Mouse (Mus musculus) B cell, adult 2 months (primary cell): Measurements from ENCODE around the gene Muc15.

Experiments used
- DNase-seq, 2 experiments: peaks; one replicate each; pipeline ENCODE4 v3.0.0; 2022

The Muc15 gene

DNA sequence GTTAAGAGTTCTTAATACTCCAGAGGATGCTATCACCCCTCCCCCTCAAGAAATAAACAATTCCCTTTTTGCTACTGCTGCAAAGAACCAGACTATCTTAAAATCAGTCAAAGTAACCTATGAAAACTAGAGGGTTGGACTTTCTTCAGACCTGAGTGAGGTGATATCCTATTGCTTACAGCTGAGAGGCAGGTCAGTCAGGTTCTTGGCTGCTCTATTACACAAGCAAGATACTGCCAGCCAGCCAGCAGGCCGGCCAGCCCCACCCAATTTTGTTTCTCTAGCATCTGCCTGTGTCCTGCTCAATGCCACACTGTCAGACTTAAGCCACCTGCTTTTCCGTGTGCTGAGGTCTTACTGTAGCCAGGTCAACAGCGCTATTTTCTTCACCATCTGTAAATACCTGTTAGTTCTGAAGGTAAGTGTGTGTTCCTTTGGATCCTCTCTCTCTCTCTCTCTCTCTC lies at the start of gene Muc15:
Gene Muc15 (plus strand): TSS at position 51 of the 464 bp plus-strand sequence.
- DNase-seq = no peak

DNA sequence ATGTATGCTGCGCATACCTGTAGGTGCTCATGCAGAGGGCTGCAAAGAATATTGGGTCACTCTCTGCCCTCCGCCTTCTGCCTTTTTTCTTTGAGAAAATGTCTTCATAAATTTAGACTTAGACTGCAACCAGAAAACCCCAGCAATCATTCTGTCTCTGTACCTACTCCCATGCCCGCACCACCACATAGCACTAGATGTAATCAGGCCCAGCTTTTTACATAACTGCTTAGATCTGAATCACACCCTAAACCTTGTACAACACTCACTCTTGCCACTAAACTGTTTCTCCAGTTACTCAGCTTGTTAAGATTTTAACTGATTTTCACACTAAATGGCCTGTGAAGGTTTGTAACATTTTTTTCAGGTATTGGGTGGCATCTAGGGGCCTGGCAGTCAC lies 11.7 kb upstream of the Muc15 start:
- DNase-seq = no peak

DNA sequence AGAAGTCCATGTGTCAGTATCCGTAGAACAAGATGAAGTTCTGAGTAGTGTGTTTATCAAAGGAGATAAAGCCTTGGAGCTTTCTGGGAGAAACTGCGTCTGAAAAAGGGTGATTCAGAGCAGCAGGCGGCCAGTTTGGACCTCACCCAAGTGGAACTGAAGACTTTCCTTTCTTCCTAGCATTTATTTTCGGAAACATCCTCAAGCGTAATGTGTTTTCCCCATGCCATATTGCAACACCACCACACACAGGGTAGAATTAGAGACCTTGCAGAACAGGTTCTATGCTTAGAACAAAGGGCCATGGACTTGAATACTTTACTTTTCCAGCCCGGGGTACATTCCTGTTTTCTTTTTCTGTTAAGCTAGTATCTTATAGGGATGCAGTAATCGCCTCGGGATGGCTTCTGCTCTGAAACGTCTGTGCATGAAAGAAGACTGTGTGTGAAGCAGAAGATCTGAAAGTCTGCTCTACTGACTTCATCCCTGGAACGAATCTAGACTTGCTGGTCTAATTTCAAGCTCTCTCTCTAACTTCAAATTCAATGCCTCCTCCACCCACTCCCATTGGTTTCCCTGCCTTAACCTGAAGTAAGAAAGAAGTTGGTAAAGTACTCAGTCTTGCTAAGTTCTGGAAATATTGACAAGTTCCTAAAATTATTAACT lies 11.0 kb upstream of the Muc15 start:
- no peak for DNase-seq

DNA sequence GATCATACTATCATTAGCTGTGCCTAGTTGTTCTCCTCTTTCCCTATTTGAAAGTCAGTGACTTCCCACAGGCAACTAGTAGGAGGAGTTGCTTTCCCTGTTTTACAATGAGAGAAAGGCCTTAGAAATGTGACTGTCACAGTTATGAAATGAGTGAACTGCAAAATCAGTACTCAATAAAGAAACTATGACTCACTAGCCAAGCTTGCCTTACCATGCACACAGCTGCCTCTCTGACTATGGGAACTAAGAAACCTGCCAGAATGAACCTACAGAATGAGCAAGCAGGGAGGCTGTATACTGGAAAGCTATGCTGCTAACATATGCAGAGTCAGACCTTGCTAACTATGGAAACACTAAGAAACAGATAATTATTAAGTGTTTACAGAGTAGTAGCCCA lies 2.1 kb upstream of the Muc15 start:
- no peak for DNase-seq

DNA sequence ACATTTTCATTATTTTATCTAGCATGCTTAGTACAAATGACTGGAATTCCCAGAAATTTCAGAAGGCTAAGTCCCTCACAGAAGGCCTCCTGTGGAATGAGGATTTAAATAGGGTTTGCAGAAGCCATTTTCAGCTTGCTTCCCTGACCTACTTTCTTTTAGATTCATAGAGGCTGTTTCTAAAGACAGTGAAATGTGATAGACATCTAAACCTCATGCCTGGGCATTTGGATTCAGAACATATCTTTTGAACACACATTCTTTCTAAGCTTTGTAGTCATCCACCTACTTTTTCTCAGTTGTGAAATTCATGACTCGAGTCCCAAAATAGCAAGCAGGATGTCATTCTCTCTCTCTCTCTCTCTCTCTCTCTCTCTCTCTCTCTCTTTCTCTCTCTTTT lies 1.1 kb downstream of the Muc15 start:
- DNase-seq = no peak

DNA sequence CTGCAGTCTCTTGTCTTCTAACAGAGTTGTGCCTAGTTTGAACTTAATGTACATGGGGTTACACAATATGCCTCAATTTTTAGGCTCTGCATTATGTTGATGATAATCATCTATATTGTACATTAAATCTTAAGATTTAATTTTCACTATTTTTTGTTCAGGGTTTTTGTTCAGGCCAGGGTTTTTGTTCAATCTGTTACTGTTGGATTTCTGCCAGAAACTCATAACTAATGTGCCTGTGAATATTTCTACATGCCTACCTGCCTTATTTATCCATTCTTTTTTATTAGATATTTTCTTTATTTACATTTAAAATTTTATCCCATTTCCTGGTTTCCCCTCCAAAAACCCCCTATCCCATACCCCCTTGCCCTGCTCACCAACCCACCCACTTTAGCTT lies 5.0 kb downstream of the Muc15 start:
- DNase-seq = no peak

DNA sequence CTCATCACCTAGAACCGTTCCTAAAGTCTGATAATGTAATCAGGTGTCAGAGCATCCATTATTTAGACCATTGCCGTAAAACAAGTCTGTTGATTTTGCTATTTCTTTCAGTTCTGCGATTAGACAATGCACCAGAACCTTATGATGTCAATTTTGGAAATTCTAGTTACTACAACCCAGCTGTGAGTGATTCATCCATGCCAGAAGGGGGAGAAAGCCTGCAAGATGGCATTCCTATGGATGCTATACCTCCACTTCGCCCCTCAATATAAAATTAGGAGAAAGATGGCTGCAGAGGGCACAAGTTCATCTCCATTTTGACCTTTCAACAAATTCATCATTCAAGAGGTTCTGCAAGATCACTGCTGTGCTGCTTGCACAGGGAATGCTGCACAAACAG lies 16.1 kb downstream of the Muc15 start:
- DNase-seq = no peak

DNA sequence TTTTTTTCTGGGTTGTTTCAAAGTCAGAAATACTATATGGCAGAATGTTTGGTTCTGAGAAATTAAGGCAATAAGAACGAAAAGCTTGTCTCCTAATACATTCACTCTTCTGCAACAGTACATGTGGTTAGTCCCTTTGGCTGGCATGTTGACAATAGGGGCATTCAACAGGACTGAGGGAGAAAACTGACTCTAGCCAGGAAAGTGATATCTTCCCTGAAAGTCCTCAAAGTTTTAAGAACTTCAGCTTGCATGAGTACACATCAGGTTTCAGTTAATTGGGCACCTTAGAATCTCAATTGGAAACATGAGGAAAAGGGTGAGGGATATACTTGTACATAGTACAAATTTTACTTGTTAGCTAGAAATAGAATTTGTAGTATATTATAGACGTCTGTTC lies 16.8 kb downstream of the Muc15 start:
- no peak for DNase-seq

DNA sequence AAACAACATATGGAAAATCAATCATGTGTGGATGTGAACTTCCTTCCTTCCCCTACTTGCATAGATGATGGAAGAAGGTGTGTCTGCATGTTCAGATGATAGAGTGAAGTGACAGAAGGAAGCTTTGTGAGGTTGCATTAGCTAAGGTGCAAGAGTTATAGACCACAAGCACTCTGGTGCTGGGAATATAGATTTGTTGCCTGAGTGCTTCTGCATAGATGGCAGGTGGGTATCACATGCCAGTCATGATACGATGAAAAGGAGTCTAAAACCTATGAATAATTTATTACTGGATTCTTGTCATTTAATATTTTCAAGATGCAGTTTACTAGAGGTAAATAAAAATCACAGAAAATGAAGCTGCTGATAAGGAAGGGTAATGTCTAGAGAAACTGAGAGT lies 18.6 kb downstream of the Muc15 start:
- DNase-seq = no peak

DNA sequence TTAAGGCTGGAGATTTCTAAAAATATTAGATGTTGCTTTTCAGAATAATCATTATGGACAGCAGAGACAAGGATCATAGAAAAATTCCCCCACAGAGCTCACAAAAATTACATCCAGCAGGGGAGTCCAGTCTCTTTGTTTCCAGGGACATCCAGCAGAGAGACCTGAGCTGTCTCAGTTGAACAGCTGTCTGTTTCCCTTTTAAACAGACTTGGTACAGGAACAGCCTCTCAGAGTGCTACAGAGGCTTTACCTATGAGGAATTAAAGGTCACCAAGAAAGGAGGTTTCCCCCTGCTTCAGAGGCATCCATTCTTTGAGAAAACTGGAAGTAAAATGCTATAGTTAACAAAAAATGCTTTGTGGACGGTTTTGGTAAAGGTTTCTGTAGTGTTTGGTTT lies 19.4 kb downstream of the Muc15 start:
- no peak for DNase-seq

DNA sequence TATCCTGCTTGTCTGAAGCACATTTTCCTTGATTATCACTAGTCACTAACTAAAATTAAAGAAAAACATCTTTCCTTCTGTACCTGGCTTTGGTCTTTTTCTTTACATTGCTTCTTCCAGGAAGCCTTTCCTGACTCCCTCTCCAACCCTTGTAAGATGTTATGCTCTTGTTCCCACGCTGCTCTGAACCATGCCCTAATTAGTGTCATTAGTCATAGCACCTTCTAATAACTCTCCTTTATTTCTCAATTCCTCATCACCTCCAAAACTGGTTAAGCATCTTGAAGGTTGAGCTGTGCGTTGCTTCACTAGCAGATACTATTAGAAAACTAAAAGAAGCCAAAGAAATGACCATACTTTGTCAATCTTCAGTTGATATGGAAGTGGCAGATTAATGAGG lies 36.4 kb downstream of the Muc15 start:
- DNase-seq = no peak

DNA sequence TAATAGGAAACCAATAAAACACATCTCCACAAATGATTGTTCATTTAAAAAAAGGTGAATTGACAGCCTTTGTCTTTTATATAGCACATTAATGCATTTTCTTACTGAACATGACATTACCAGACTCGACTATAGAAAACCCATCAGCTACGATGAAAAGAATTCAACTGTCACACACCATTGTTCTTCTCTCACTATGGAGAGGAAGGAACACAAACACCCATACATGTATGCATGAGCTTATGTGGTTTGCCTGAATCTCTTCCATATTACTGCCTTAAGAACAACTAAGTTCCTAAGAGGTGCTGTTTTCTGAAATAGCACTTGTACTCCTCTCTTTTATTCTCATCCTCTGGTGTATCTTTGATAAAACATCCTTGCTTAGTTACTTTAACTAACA lies 38.3 kb downstream of the Muc15 start:
- DNase-seq = no peak

DNA sequence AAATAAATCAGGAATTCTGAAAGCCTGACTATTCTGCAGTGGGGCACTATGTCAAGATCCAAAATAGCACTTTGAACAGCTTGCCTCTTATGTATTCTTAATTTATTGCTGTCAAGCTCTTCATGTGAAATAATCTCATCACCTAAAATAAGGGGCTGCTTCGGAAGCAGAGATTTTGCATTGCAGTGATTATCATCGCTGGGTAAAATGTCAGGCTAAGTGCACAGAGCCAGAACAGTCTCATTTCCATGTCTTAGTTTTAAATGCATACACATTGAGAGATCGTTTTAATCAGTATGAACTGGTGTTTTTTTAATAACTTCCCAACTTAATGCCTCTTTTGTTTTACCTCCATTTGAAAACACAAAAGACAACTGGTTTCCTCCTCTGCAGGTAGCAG lies 66.3 kb downstream of the Muc15 start:
- no peak for DNase-seq
